Mouse (Mus musculus) skeletal muscle tissue, adult 2 months (tissue): ENCODE measurements at regions not wholly inside any gene's neighbourhood (a gene's known extent, or its start where the extent isn't known, plus 50 kb on each side); places are given as distances from the start of the nearest gene placed in this dataset.
A peak's percentile ranks its signal among the peaks of the same experiment; 100 is the strongest.

Experiments used
- DNase-seq: peaks from one replicate; pipeline ENCODE4 v3.0.0-alpha.2; 2012; ENCODE audit warnings: low read depth, low spot score

GRCm38 (mm10) chr10:87999617-88000330, 91.1 kb upstream of the Pmch start:
- DNase-seq = peak; percentile 38

- DNase-seq = no peak
Observed at GRCm38 (mm10) chr10:88008679-88009078, 82.2 kb upstream of the Pmch start.

- DNase-seq = no peak
Observed at GRCm38 (mm10) chr10:88010866-88011265, 80.0 kb upstream of the Pmch start.

- no peak for DNase-seq
Observed at GRCm38 (mm10) chr10:88031978-88032377, 58.9 kb upstream of the Pmch start.
